Mouse (Mus musculus) olfactory bulb, adult 2 months (tissue): Measurements from ENCODE around the gene Gm7951.
"Not testable (repeated sequence)": the region's sequence is repeated elsewhere in the genome, so short reads cannot be mapped to it uniquely, and the experiment has no call there.

Experiments used
- CTCF ChIP-seq: fragments of 200-500 bp; IDR thresholded peaks from 2 replicates; pipeline ENCODE4 v1.5.1; 2012; ENCODE audit warnings: low read depth, mild to moderate bottlenecking, low read length, moderate library complexity; ENCODE audit not compliant: insufficient read depth
- POLR2A ChIP-seq: fragments of 200-500 bp; IDR thresholded peaks from 2 replicates; pipeline ENCODE4 v1.6.1; 2012; ENCODE audit warnings: mild to moderate bottlenecking, low read depth, low read length, moderate library complexity; ENCODE audit not compliant: insufficient read depth

- not testable (repeated sequence) for TF ChIP-seq CTCF, POLR2A
These were observed 45.4 kb upstream of the Gm7951 start, which contains the start of gene Gm17027 for GRCm38 (mm10) chr14:42162522-42162921.
